Mouse (Mus musculus): ENCODE measurements around the gene Eml6.

- TF ChIP-seq POLR2A (IDR thresholded peaks at IDR 0.05; ENCODE audit: borderline replicate concordance, control insufficient read depth, low read depth, low read length) (no peak), CTCF (IDR thresholded peaks at IDR 0.05; ENCODE audit: control insufficient read depth, insufficient read depth, low read length) (no peak)
Measured at GRCm38 (mm10) chr11:29719597-29719996, 306.2 kb downstream of the Eml6 start.

Measured in bone marrow, adult 2 months (tissue).